Mouse (Mus musculus) neural tube, embryonic 10.5 days (tissue): ENCODE data around the gene Parvb.

ENCODE experiments used
- DNase-seq: peaks from one replicate; pipeline ENCODE4 v3.0.0-alpha.2; 2017; ENCODE audit warnings: low spot score; ENCODE audit errors: extremely low spot score

Gene Parvb

GRCm38 (mm10) chr15:84291097-84291496 lies 59.3 kb downstream of the Parvb start:
- DNase-seq = no peak

- no peak for DNase-seq
These were observed 61.7 kb downstream of the Parvb start for GRCm38 (mm10) chr15:84293590-84293989.

DNA sequence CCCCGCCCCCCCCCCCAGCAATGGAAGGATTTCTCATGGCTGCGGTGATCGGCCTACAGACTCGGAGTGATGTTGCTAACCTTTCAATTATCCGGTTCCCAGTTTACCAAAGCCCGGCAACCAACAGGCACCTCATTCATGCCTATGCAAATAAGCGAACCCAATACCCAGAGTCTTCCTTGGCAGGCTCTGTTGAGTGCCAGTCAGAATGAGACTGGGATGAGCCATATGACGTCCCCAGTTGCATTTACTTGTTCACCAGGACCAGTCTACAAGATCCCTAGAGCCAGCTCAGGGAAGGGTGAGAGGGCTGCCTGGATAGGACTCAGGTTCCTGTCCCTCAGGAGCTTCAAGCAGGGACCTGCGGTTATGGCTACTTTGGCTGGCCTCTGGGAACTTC lies 62.5 kb downstream of the Parvb start:
- no peak for DNase-seq

GRCm38 (mm10) chr15:84295225-84295624 lies 63.4 kb downstream of the Parvb start:
- no peak for DNase-seq

DNA sequence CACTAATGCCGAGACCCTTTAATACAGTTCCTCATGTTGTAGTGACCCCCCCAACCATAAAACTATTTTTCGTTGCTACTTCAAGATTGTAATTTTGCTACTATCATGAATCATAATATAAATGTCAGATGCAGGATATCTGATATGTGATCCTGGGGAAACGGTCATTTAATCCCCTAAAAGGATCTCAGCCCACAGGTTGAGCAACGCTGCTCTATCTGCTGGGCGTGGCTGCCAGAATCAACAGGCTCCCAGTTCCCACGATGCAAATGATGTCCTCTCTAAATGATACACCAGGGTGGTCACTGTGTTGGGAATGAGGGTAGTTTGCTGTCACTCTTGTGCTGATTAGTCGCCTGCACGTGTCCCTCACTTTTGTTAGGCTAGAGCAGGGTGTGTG lies 65.6 kb downstream of the Parvb start:
- DNase-seq = no peak

GRCm38 (mm10) chr15:84298804-84299370 lies 67.0 kb downstream of the Parvb start:
- DNase-seq = peak; percentile 60

DNA sequence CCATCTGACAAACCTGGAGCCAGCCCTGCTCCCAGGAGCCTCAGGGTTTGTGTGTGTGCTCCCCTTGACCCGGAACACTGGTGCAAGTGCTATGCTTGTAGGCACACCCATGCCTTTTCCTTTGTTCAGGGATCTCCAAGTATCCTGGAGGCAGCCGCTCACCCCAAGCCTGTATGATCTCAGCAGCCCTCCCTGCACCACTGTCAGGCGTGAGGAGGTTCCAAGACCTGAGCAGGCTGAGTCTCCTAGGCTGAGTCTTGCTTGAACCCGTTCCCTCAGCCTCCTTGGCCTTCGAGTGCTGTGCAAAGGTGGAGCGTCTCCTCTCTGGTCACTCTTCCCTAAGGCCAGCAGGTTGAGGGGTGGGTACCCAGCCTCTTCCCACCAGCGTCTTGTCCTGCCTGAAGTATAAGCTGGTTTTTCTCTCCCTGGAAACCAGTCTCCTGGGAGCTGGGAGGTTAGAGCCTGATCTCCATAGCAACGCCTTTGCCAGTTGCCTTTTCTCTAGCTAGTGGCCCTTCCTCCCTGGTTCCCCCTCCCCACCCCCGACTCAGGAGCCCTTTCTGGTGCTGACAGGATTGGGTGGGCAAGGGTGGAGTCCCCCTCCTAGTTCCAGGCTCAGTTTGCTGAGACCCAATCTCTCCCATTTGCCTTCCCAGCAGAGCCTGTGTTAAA lies 68.0 kb downstream of the Parvb start:
- peak; percentile 64 for DNase-seq

DNA sequence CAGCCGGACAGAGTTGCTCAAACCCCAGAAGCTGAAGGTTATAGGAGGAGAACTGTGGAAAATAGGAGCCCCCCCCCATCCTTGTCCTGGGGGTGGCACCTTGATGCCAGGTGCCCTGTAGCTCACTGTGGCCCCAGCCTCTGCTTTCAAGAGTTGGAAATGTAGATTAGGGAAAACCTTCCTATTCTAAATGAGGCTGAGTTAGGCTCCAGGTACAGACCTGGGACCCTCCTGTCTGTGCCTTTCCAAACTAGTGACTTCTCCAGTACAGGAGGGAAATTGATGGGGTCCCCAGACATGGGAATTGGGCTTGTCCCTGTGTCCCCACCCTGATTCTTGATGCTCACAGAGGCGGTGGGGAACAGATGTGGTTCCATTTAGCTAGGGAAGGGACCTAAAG lies 68.7 kb downstream of the Parvb start:
- no peak for DNase-seq

DNA sequence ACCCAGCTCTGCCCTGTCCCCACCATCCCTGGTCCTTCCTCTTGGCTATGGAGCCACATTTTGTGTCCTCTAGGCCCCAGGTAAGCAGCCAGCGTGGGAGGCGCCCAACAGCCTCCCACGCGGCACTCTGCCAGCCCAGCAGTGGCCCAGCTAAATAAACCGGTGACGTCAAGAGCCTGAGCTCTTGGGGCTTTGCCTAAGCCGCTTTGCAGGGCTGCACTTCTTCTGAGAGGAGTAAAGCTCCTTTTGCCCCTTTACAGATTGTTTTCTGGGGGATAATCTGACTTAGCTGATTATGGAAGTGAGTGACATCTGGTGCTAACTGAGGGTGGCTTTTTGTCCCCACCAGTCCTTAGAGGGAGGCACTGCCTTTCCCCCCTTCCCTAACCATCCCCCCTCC lies 69.2 kb downstream of the Parvb start:
- DNase-seq = no peak

GRCm38 (mm10) chr15:84301641-84302420 lies 70.0 kb downstream of the Parvb start:
- no peak for DNase-seq

- DNase-seq = no peak
These were observed 71.4 kb downstream of the Parvb start for GRCm38 (mm10) chr15:84303264-84303663.

DNA sequence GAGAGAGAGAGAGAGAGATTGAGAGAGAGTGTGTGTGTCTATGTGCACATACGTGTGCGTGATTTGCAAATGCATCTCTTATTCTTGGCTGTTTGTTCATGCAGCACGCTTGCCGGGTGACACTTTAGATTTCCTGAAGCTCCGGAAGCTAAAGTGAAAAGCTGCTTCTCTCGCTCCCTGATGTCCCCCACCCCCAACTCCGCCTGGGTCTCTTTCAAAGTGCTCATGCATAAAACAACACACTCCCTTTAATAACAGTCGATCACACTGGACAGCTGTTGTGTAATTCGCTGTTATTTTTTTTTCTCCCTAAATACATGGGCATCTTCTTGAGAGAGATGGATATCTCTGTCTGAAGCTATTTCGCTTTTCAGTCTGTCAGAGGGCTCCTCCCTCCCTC lies 73.5 kb downstream of the Parvb start:
- DNase-seq = no peak

- DNase-seq = no peak
These were observed 78.4 kb downstream of the Parvb start for GRCm38 (mm10) chr15:84310271-84310670.

- no peak for DNase-seq
These were observed 79.6 kb downstream of the Parvb start for GRCm38 (mm10) chr15:84311295-84312085.

DNA sequence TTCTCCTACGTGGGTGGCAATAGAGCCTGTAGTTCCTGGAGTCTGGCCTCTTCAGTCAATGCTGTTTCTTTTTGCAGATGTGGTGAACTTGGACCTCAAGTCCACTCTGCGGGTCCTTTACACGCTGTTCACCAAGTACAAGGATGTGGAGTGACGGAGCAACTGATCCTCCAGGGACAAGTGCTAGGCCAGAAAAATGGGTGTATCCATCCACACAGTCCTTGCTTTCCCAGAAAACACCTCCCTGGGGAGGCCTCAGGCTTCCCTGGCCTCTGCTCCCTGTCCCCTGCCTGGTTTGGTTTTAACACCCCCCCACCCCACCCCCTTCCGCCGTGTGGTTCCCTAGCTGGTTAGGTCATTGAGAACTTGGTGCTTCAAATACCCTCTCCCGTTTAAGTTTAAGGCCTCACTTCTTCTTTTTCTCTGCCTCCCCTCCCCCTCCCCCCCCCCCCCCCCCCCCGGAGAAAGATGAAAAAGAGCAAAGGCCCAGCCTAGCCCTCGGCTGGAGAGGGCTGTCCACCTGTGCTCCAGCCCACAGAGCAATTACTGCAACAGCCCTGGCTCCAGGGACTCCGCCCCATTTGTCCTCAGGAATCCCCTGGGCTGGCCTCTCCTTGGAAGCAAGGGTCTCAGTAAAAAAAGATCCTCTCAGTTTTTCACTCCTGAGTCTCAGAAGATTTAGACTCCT lies 81.2 kb downstream of the Parvb start:
- DNase-seq = no peak

GRCm38 (mm10) chr15:84313566-84313878 lies 81.7 kb downstream of the Parvb start:
- DNase-seq = peak; percentile 38

- no peak for DNase-seq
These were observed 82.7 kb downstream of the Parvb start for GRCm38 (mm10) chr15:84314420-84315080.

- no peak for DNase-seq
These were observed 83.6 kb downstream of the Parvb start for GRCm38 (mm10) chr15:84315276-84316046.

- DNase-seq = no peak
These were observed 87.5 kb downstream of the Parvb start for GRCm38 (mm10) chr15:84319393-84319792.

DNA sequence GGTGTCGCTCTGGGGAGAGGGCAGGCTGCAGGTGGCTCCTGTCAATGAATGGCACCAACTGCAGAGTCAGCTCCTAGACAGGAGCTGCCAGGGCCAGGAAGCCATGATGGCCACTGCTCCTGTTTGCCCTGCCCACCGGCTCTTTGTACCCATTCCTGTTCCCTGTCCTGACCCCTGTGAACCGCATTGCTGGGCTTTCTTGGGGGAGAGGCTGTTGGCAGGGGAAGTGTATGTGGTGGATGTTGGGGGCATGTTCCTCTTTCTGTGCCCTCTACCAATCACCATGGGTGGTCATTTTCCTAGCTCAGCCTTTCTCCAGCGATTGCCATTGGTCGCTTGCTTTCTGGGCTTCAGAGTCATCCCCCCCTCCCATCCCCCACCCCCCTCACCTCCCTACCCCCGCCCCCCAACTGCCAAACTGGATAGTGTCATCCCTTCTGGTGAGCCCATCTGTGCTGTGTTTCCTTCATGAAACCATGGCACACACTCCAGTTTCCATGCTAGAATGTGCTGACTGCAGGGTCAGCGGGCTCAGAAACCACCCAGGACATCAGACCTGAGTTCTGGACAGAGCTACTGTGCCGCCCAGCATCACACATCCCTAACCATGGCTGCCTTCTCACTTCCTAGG lies 89.8 kb downstream of the Parvb start:
- no peak for DNase-seq
